Mouse (Mus musculus) hindbrain, postnatal 0 days (tissue): ENCODE data around the gene Osr1. TPM values are rescaled to one million over a fixed set of nuclear protein-coding genes. Genes with fewer than 3 reads are reported as not detected.
A peak's percentile ranks its signal among the peaks of the same experiment; 100 is the strongest.

Source experiments
- ATAC-seq: fragments of 200-750 bp; cut with Nextera tagmentation; 2 replicates; pipeline ENCODE4 v1.8.0; 2017; ENCODE audit warnings: mild to moderate bottlenecking, moderate TSS enrichment, moderate library complexity
- DNase-seq: peaks from one replicate; pipeline ENCODE4 v3.0.0-alpha.2; 2015; ENCODE audit warnings: low spot score
- H3K27ac ChIP-seq: fragments of 300-500 bp; sonication (generic); 2 replicates; pipeline ENCODE4 v1.5.1; 2014; ENCODE audit warnings: mild to moderate bottlenecking
- H3K27me3 ChIP-seq: fragments of 300-500 bp; sonication (generic); 2 replicates; pipeline ENCODE4 v1.6.1; 2014; ENCODE audit warnings: low read length, mixed read lengths; ENCODE audit not compliant: insufficient read depth
- H3K36me3 ChIP-seq: fragments of 300-500 bp; sonication (generic); 2 replicates; pipeline ENCODE4 v1.6.1; 2014; ENCODE audit warnings: low read length, mixed read lengths; ENCODE audit not compliant: insufficient read depth
- H3K4me1 ChIP-seq: fragments of 300-500 bp; sonication (generic); 2 replicates; pipeline ENCODE4 v1.6.1; 2014; ENCODE audit warnings: antibody characterized with exemption, low read length, mixed read lengths; ENCODE audit not compliant: insufficient read depth
- H3K4me2 ChIP-seq: fragments of 300-500 bp; sonication (generic); 2 replicates; pipeline ENCODE4 v1.6.1; 2014; ENCODE audit warnings: low read depth, mild to moderate bottlenecking, low read length, moderate library complexity, mixed read lengths
- H3K4me3 ChIP-seq: fragments of 300-500 bp; sonication (generic); 2 replicates; pipeline ENCODE4 v1.5.1; 2014; ENCODE audit warnings: low read length
- H3K9ac ChIP-seq: fragments of 300-500 bp; sonication (generic); replicated peaks from 2 replicates; pipeline ENCODE4 v1.6.1; 2014; ENCODE audit warnings: mild to moderate bottlenecking, low read length, moderate library complexity, mixed read lengths
- H3K9me3 ChIP-seq: fragments of 300-500 bp; sonication (generic); 2 replicates; pipeline ENCODE4 v1.6.1; 2016; ENCODE audit warnings: low read length, mixed read lengths
- CTCF ChIP-seq: IDR thresholded peaks from 2 replicates; pipeline ENCODE4 v1.5.1; 2016; ENCODE audit warnings: antibody characterized with exemption, control low read depth, low read depth
- whole genome bisulfite sequencing: fragments of 180-500 bp; shearing (Covaris S2); extraction: QIAGEN DNeasy Blood & Tissue Kit; methylation state at CpG from one replicate; pipeline ENCODE4 v1.1.7; 2014; 5-methylcytosine and 5-hydroxymethylcytosine counted together
- polyA plus RNA-seq: library from polyadenylated mRNA; unstranded; fragments of >200 nt; fragmentation: Nextera tagmentation; extraction: Ambion mirVana; gene quantifications from 2 replicates; pipeline ENCODE4 v1.2.1, GENCODE M21; 2015
- total RNA-seq: library from RNA; depleted of rRNA; stranded (reverse); fragments of >200 nt; gene quantifications from 2 replicates; pipeline ENCODE4 v1.2.3, GENCODE M21; 2014

Osr1 gene
- total and polyA plus RNA-seq, 2 experiments from 2014 or later: 8.5 to 17.6 TPM

DNA sequence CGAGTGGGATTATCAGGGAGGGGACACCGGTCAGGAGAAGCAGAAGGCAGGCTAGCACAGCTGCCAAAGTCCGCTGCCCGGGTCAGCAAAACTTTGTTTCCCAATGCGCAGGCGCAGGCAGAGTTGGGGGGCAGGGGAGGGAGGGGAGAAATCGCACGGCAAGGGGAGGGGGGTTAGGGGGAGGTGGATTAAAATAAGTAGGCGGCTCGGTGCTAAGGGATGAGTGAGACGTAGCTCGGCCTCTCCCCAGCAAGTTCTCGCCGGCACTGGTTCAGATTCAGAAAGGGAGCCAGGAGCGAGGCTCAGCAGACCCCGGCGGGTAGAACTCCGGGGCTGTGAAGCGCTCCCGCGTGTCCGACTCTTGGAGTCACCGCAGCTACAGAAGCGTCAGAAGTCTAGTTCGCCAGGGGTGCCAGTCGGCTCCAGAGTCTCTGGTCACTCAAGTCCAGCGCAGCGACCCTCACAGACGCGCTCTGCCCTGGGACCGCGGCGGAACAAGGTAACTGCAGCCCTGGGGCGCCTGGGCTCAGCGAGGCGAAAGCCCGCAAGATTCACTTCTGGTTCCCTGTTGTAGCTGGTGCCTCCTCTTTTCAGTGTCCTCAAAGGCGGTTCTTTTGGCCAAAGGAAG is 4.4 kb downstream of the Osr1 start:
- WGBS: under 1% methylated on average over 38 of the region's 38 CpGs
- no peaks in the 10 kb centered on the region for H3K36me3 ChIP-seq
- H3K27me3 ChIP-seq: peaks cover 82% of the 10 kb centered on the region
- TF ChIP-seq CTCF: peak; percentile 26; the same call in 1 of the 2 replicates
- H3K9me3 ChIP-seq: no peaks in the 10 kb centered on the region
- H3K4me2 ChIP-seq: peak overlapping the region; percentile 54
- DNase-seq (no peak), ATAC-seq (peak; percentile 42; the same call in 1 of the 2 replicates)
- no peak overlapping the region for H3K9ac ChIP-seq
- H3K4me3 ChIP-seq: peak overlapping the region; percentile 29
- H3K4me1 ChIP-seq: no peaks in the 10 kb centered on the region
- no peak overlapping the region for H3K27ac ChIP-seq

DNA sequence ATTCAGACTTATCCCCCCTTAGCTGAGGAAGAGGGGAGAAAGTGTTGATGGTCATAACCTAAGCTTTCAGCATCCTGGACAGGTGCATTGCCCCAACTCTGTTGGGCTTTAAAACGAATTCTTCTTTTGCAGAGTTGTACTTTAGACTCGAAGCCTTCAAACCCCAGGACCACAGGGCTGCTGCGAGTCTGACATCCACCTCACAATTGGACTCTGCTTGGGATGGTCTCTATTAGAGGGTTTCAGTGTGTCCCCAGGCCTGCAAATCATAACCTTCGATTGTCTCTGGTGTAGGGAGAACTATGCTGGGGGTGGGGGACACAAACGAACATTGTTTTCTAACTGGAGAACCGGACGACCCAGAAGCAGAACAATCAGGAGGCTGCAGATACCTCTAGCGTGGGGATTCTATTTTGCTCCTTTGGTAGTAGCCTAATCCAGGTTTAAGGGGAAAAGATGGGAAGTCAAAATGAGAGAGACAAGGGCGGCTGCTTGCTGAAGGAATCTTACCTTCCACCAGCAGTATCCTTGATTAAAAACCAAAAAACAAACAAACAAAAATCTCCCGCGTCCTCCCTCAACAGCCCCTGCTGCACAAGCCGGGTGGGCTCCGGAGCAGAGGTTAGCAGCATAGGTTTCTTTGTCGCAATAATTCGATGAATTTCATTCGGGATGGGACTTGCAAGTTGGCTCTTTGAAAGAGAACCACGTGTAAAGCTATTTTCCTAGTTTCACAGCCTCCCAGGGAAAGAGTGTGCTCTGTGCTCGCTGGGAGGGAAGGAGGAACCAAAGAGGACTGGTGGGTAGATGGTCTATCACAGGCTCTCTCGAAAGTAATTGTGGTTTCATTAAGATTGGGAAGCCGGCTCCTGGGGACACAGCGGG is 5.5 kb downstream of the Osr1 start:
- peak overlapping the region; percentile 13; the same call in 1 of the 2 replicates for H3K4me3 ChIP-seq
- 2% methylated on average over 21 of the region's 21 CpGs for WGBS
- no peaks in the 10 kb centered on the region for H3K9me3 ChIP-seq
- H3K4me2 ChIP-seq: no peak overlapping the region
- ATAC-seq: no peak
- H3K4me1 ChIP-seq: no peaks in the 10 kb centered on the region
- TF ChIP-seq CTCF: no peak
- H3K9ac ChIP-seq: no peak overlapping the region
- H3K27ac ChIP-seq: no peak overlapping the region
- peaks cover 88% of the 10 kb centered on the region for H3K27me3 ChIP-seq
- H3K36me3 ChIP-seq: no peaks in the 10 kb centered on the region
- no peak for DNase-seq

DNA sequence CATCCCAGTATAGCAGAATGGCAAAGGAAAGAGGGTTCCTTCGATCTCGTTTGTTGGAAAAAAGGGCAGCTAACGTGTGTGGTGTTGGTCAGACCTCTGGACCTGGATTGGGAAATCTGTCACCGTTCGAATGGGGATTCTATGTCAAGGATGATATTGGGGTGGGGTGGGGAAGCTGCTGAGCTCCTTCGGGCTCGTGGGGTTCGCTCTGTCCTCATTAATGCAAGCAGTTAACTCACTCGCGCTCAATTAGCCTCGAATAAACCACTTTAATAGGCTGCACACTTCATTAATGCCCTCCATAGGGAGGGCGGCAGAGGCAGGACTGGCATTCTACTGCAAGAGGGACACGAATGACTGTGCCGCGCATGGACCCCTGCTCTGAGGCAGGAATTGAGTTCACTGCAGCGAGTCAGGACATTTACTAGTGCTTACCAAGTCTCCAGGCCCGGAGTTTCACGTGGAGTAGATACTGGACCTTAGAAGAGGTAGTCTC is 6.2 kb downstream of the Osr1 start:
- peak overlapping the region; percentile 0; the same call in 1 of the 2 replicates for H3K4me3 ChIP-seq
- H3K9ac ChIP-seq: no peak overlapping the region
- no peak overlapping the region for H3K4me2 ChIP-seq
- H3K9me3 ChIP-seq: no peaks in the 10 kb centered on the region
- 2% methylated on average over 18 of the region's 18 CpGs for WGBS
- H3K4me1 ChIP-seq: no peaks in the 10 kb centered on the region
- peaks cover 88% of the 10 kb centered on the region for H3K27me3 ChIP-seq
- H3K27ac ChIP-seq: no peak overlapping the region
- no peak for TF ChIP-seq CTCF
- DNase-seq (no peak), ATAC-seq (no peak)
- H3K36me3 ChIP-seq: no peaks in the 10 kb centered on the region

DNA sequence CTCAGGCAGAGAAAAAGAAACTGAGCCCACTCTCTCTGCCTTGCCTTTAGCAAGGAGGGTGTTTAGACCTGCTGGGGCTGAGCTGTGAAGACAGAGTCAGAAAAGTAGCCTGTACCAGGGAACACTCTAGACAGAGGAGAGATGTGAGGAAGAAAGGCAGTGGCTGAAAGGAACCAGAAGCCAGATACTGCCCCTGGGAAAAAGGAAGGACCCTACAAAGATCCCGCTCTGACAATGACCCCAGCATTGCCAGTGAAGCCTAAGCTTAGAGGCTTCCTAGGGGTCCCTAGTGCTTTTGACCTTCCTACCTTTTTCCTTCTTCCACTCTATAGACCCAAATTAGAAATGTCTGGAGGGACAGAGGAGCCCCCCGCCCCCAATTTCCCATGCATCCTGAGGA is 7.7 kb downstream of the Osr1 start:
- no peak overlapping the region for H3K4me2 ChIP-seq
- WGBS: 10% methylated on average over 2 of the region's 2 CpGs
- H3K4me3 ChIP-seq: no peak overlapping the region
- DNase-seq (no peak), ATAC-seq (no peak)
- no peaks in the 10 kb centered on the region for H3K36me3 ChIP-seq
- no peaks in the 10 kb centered on the region for H3K4me1 ChIP-seq
- no peak for TF ChIP-seq CTCF
- no peaks in the 10 kb centered on the region for H3K9me3 ChIP-seq
- H3K9ac ChIP-seq: no peak overlapping the region
- peaks cover 85% of the 10 kb centered on the region for H3K27me3 ChIP-seq
- H3K27ac ChIP-seq: no peak overlapping the region

DNA sequence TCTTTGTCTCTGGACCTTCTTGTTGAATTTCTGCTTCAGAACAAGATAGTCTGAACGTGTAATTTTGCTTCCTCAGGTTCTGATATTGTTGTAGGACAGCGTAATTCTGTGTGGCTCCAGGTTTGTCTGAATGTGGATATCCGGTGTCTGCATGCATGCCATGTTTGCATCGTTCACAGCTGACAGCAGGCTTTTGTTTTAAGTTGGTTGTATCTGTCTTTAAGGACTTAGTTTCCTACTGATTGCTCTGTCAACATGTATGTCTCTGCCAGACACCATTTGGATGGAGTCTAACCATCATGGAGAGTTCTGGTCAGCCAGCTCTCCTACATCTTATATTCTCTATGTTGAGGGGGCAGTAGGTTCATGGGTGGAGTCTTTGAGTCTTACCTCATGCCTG is 8.7 kb downstream of the Osr1 start:
- WGBS: 9% methylated on average over 4 of the region's 4 CpGs
- no peaks in the 10 kb centered on the region for H3K4me1 ChIP-seq
- DNase-seq: no peak
- H3K27ac ChIP-seq: no peak overlapping the region
- H3K36me3 ChIP-seq: no peaks in the 10 kb centered on the region
- peaks cover 85% of the 10 kb centered on the region for H3K27me3 ChIP-seq
- ATAC-seq: no peak
- TF ChIP-seq CTCF: no peak
- no peak overlapping the region for H3K4me2 ChIP-seq
- H3K9ac ChIP-seq: no peak overlapping the region
- H3K9me3 ChIP-seq: no peaks in the 10 kb centered on the region
- no peak overlapping the region for H3K4me3 ChIP-seq

DNA sequence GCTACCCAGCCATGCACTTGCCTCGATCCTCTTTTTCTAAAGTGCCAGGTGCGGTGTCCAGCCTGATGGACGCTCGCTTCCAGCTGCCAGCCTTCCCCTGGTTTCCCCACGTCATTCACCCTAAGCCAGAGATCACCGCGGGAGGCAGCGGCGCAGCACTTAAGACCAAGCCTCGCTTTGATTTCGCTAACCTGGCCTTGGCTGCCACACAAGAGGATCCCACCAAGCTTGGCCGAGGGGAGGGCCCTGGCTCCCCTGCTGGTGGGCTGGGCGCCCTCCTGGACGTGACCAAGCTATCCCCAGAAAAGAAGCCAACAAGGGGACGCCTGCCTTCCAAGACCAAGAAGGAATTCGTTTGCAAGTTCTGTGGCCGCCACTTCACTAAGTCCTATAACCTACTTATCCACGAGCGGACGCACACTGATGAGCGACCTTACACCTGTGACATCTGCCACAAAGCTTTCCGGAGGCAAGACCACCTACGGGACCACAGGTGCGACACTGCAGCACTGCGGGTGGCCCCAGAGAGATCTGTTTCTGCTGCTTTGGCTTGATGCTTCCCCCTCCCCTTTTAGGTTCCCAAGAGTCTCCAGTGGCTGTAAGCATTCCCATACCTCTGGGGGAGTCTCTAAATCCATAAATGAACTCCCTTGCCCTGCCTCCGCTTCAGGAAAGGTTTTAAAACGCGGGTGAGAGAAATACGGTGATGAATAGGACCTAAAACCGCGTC is 9.6 kb downstream of the Osr1 start:
- Histone ChIP-seq H3K9ac (no peak overlapping the region), H3K4me2 (peak overlapping the region; percentile 38; the same call in 1 of the 2 replicates), H3K4me1 (no peaks in the 10 kb centered on the region), H3K4me3 (no peak overlapping the region), H3K27ac (no peak overlapping the region), H3K9me3 (no peaks in the 10 kb centered on the region), H3K36me3 (no peaks in the 10 kb centered on the region), H3K27me3 (peaks cover 78% of the 10 kb centered on the region)
- no peak for TF ChIP-seq CTCF
- ATAC-seq (no peak), DNase-seq (no peak)
- WGBS: 2% methylated on average over 31 of the region's 31 CpGs
